Mouse (Mus musculus): Measurements from ENCODE around the gene Arhgap8.

DNA sequence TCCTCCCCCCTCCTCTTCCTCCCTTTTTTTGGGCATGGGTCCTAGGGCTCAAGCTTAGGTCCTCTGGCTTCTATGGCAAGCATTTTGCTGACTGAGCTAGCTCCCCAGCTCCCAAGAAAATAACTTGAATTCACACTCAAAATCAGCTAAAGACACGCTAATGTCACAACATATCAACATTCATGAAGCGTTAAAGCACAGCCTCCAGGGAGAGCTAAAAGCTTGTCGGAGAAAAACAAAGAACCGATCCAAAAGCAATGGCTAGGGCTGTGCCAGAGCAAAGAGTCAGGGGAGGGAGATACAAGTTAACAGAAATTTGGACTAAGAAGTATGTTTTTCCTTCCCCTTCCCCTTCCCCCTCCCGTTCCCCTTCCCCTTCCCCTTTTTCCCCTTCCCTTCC, 58.7 kb downstream of the Arhgap8 start:
- no peak for TF ChIP-seq KAT2A (conservative IDR thresholded peaks at IDR 0.05; ENCODE audit: low read depth, low read length)
- TF ChIP-seq GATA1 (IDR thresholded peaks at IDR 0.05; ENCODE audit: low read depth, low read length), result no peak
- TF ChIP-seq POLR2A (IDR thresholded peaks at IDR 0.05; ENCODE audit: control insufficient read depth in 1 of 2, insufficient read depth in 1 of 2, low read depth in 1 of 2, low read length in 2 of 2, poor library complexity in 1 of 2), result no peak
- no peak for TF ChIP-seq EP300 (IDR thresholded peaks at IDR 0.05; ENCODE audit: low read depth in 1 of 2, low read length in 2 of 2)
- TF ChIP-seq MAFK (IDR thresholded peaks at IDR 0.05; ENCODE audit: borderline replicate concordance, low read depth, low read length), result no peak
- TF ChIP-seq CTCF (IDR thresholded peaks at IDR 0.05 in 2 of 3, conservative IDR thresholded peaks at IDR 0.05 in 1 of 3; ENCODE audit: control insufficient read depth in 1 of 3, insufficient read depth in 1 of 3, low read depth in 2 of 3, low read length in 3 of 3, poor library complexity in 1 of 3, severe bottlenecking in 1 of 3), result no peak
- no peak for TF ChIP-seq ZMIZ1 (IDR thresholded peaks at IDR 0.05; ENCODE audit: low read depth, low read length)
- no peak for TF ChIP-seq SIN3A (IDR thresholded peaks at IDR 0.05; ENCODE audit: low read length)
- no peak for TF ChIP-seq BHLHE40 (IDR thresholded peaks at IDR 0.05; ENCODE audit: borderline replicate concordance, low read depth, low read length)
- no peak for TF ChIP-seq NRF1 (IDR thresholded peaks at IDR 0.05; ENCODE audit: insufficient read depth, low read depth, low read length, poor library complexity, severe bottlenecking)
- TF ChIP-seq HCFC1 (IDR thresholded peaks at IDR 0.05; ENCODE audit: low read depth, low read length), result no peak
- no peak for TF ChIP-seq MAX (IDR thresholded peaks at IDR 0.05; ENCODE audit: low read length)

Measured in MEL (cell line).